Mouse (Mus musculus): ENCODE measurements around the gene Agmat. TPM values are rescaled to one million over a fixed set of nuclear protein-coding genes. Genes with fewer than 3 reads are reported as not detected.

Agmat gene
- polyA plus RNA-seq, 1 experiment = 13.3 TPM

GRCm38 (mm10) chr4:141724594-141724993 is 21.9 kb upstream of the Agmat start:
- WGBS = 66% methylated on average over 11 of the region's 11 CpGs
- TF ChIP-seq POLR2A (IDR thresholded peaks at IDR 0.05; ENCODE audit: low read depth, low read length) (no peak), CTCF (IDR thresholded peaks at IDR 0.05; ENCODE audit: extremely low read depth, insufficient read length, insufficient replicate concordance, low read depth, low read length) (no peak)
- peak overlapping the region; percentile 92; the same call in 1 of the 2 replicates for H3K27ac ChIP-seq (ENCODE audit: insufficient read depth, low read depth, low read length)

GRCm38 (mm10) chr4:141725277-141725676 is 21.2 kb upstream of the Agmat start:
- H3K36me3 ChIP-seq (ENCODE audit: control insufficient read depth, insufficient read depth, low read length) = peaks cover 1% of the 10 kb centered on the region; the same call in 1 of the 2 replicates
- H3K27ac ChIP-seq (ENCODE audit: insufficient read depth, low read depth, low read length) = peak overlapping the region; percentile 92
- 21% methylated on average over 5 of the region's 5 CpGs for WGBS
- no peaks in the 10 kb centered on the region for H3K27me3 ChIP-seq (ENCODE audit: control insufficient read depth, insufficient read depth, low read length)
- no peak overlapping the region for H3K4me3 ChIP-seq (ENCODE audit: low read depth, low read length)
- H3K4me1 ChIP-seq (ENCODE audit: control insufficient read depth, insufficient read depth, insufficient read length, low read length) = peaks cover 40% of the 10 kb centered on the region
- TF ChIP-seq POLR2A (IDR thresholded peaks at IDR 0.05; ENCODE audit: low read depth, low read length) (no peak), CTCF (IDR thresholded peaks at IDR 0.05; ENCODE audit: extremely low read depth, insufficient read length, insufficient replicate concordance, low read depth, low read length) (no peak)

More at GRCm38 (mm10) chr4:141724594-141724993, 21.9 kb upstream of the Agmat start:
- no peak overlapping the region for H3K4me3 ChIP-seq (ENCODE audit: low read depth, low read length)
- peaks cover 35% of the 10 kb centered on the region for H3K4me1 ChIP-seq (ENCODE audit: control insufficient read depth, insufficient read depth, insufficient read length, low read length)
- no peaks in the 10 kb centered on the region for H3K27me3 ChIP-seq (ENCODE audit: control insufficient read depth, insufficient read depth, low read length)
- H3K36me3 ChIP-seq (ENCODE audit: control insufficient read depth, insufficient read depth, low read length) = peaks cover 7% of the 10 kb centered on the region; the same call in 1 of the 2 replicates

GRCm38 (mm10) chr4:141725738-141726137 is 20.7 kb upstream of the Agmat start:
- no peak overlapping the region for H3K4me3 ChIP-seq (ENCODE audit: low read depth, low read length)
- H3K4me1 ChIP-seq (ENCODE audit: control insufficient read depth, insufficient read depth, insufficient read length, low read length) = peaks cover 45% of the 10 kb centered on the region
- peak overlapping the region; percentile 92 for H3K27ac ChIP-seq (ENCODE audit: insufficient read depth, low read depth, low read length)
- no peaks in the 10 kb centered on the region for H3K27me3 ChIP-seq (ENCODE audit: control insufficient read depth, insufficient read depth, low read length)
- no peaks in the 10 kb centered on the region for H3K36me3 ChIP-seq (ENCODE audit: control insufficient read depth, insufficient read depth, low read length)
- WGBS = 18% methylated on average over 3 of the region's 3 CpGs
- no peak for TF ChIP-seq POLR2A (IDR thresholded peaks at IDR 0.05; ENCODE audit: low read depth, low read length)
- no peak for TF ChIP-seq CTCF (IDR thresholded peaks at IDR 0.05; ENCODE audit: extremely low read depth, insufficient read length, insufficient replicate concordance, low read depth, low read length)

- Histone ChIP-seq H3K27me3 (ENCODE audit: control insufficient read depth, insufficient read depth, low read length) (no peaks in the 10 kb centered on the region), H3K4me1 (ENCODE audit: control insufficient read depth, insufficient read depth, insufficient read length, low read length) (peaks cover 49% of the 10 kb centered on the region), H3K4me3 (ENCODE audit: low read depth, low read length) (no peak overlapping the region), H3K36me3 (ENCODE audit: control insufficient read depth, insufficient read depth, low read length) (no peaks in the 10 kb centered on the region), H3K27ac (ENCODE audit: insufficient read depth, low read depth, low read length) (peak overlapping the region; percentile 96)
- 31% methylated on average over 3 of the region's 3 CpGs for WGBS
- TF ChIP-seq POLR2A (IDR thresholded peaks at IDR 0.05; ENCODE audit: low read depth, low read length) (no peak), CTCF (IDR thresholded peaks at IDR 0.05; ENCODE audit: extremely low read depth, insufficient read length, insufficient replicate concordance, low read depth, low read length) (no peak)
Measured at GRCm38 (mm10) chr4:141729266-141729665, 17.2 kb upstream of the Agmat start.

GRCm38 (mm10) chr4:141730401-141730800 is 16.1 kb upstream of the Agmat start:
- peak overlapping the region; percentile 96 for H3K27ac ChIP-seq (ENCODE audit: insufficient read depth, low read depth, low read length)

GRCm38 (mm10) chr4:141731766-141732165 is 14.7 kb upstream of the Agmat start:
- no peaks in the 10 kb centered on the region for H3K27me3 ChIP-seq (ENCODE audit: control insufficient read depth, insufficient read depth, low read length)
- H3K27ac ChIP-seq (ENCODE audit: insufficient read depth, low read depth, low read length) = peak overlapping the region; percentile 83
- H3K4me3 ChIP-seq (ENCODE audit: low read depth, low read length) = no peak overlapping the region
- no peak for TF ChIP-seq CTCF (IDR thresholded peaks at IDR 0.05; ENCODE audit: extremely low read depth, insufficient read length, insufficient replicate concordance, low read depth, low read length)
- no peak for TF ChIP-seq POLR2A (IDR thresholded peaks at IDR 0.05; ENCODE audit: low read depth, low read length)
- peaks cover 42% of the 10 kb centered on the region for H3K4me1 ChIP-seq (ENCODE audit: control insufficient read depth, insufficient read depth, insufficient read length, low read length)
- no peaks in the 10 kb centered on the region for H3K36me3 ChIP-seq (ENCODE audit: control insufficient read depth, insufficient read depth, low read length)
- 29% methylated on average over 5 of the region's 5 CpGs for WGBS

More at GRCm38 (mm10) chr4:141730401-141730800, 16.1 kb upstream of the Agmat start:
- H3K4me1 ChIP-seq (ENCODE audit: control insufficient read depth, insufficient read depth, insufficient read length, low read length) = peaks cover 47% of the 10 kb centered on the region
- H3K4me3 ChIP-seq (ENCODE audit: low read depth, low read length) = no peak overlapping the region
- H3K36me3 ChIP-seq (ENCODE audit: control insufficient read depth, insufficient read depth, low read length) = no peaks in the 10 kb centered on the region
- no peaks in the 10 kb centered on the region for H3K27me3 ChIP-seq (ENCODE audit: control insufficient read depth, insufficient read depth, low read length)
- 84% methylated on average over 13 of the region's 13 CpGs for WGBS
- no peak for TF ChIP-seq CTCF (IDR thresholded peaks at IDR 0.05; ENCODE audit: extremely low read depth, insufficient read length, insufficient replicate concordance, low read depth, low read length)
- TF ChIP-seq POLR2A (IDR thresholded peaks at IDR 0.05; ENCODE audit: low read depth, low read length) = no peak

- 9% methylated on average over 24 of the region's 24 CpGs for WGBS
Measured at GRCm38 (mm10) chr4:141734446-141735205, 11.8 kb upstream of the Agmat start.

More at GRCm38 (mm10) chr4:141734446-141735205, 11.8 kb upstream of the Agmat start:
- Histone ChIP-seq H3K36me3 (ENCODE audit: control insufficient read depth, insufficient read depth, low read length) (no peaks in the 10 kb centered on the region), H3K27me3 (ENCODE audit: control insufficient read depth, insufficient read depth, low read length) (no peaks in the 10 kb centered on the region), H3K4me1 (ENCODE audit: control insufficient read depth, insufficient read depth, insufficient read length, low read length) (peaks cover 25% of the 10 kb centered on the region), H3K4me3 (ENCODE audit: low read depth, low read length) (peak overlapping the region; percentile 43), H3K27ac (ENCODE audit: insufficient read depth, low read depth, low read length) (peak overlapping the region; percentile 44)
- no peak for TF ChIP-seq CTCF (IDR thresholded peaks at IDR 0.05; ENCODE audit: extremely low read depth, insufficient read length, insufficient replicate concordance, low read depth, low read length)
- peak; percentile 64; the same call in 1 of the 2 replicates for TF ChIP-seq POLR2A (IDR thresholded peaks at IDR 0.05; ENCODE audit: low read depth, low read length)

Data from small intestine, adult 2 months (tissue).